Mouse (Mus musculus): ENCODE results near the gene Slc1a4.
A peak's percentile ranks its signal among the peaks of the same experiment; 100 is the strongest.

Gene Slc1a4

DNA sequence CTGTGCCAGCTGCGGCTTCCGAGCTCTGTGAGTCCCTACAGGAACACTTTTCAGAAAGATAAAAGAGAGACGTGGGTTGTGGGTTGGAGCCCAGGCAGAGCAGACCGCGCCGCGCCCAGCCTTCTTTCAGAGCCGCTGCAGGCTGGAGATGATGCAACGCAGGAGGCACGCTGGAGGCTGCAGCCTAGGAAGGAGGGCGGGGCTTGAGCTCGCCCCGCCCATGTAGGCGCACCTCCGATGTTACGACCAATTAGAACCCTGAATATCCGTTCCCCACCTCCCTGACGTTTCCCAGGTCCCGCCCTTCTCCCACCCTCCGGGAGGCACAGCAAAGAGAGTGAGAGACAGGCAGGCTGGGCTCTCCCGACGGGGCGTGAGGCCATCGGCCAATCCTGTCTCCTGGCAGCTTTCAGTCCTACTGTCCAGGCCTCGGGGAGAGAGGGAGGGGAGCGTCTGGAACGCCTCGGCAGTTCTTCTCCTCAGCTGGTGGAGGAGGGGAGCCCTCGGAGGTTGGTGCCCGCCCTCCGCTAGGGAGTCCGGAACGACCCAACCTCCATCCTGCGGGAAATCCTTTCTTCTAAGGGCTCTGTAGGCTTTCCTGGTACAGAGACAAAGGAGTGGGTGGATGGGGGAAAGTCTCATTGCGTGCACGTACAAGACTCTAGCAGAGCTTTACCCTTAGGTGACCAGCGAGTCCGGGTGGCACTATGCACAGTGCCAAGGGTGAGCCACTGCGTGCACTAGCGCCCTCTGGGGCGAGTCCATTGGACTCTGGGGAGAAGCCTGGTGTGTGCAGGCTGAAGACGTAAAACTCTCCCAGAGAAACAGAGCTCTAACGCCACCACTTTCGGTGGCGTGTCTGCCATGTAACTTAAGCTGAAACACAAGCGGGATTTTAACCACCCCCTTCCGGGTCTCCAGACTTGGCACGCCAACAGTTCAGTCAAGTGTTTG, at the start of gene Slc1a4:
Slc1a4 (minus strand) TSS at position 153 of the 954 bp plus-strand sequence.
- DNase-seq (ENCODE audit: low spot score): peak; percentile 80

DNA sequence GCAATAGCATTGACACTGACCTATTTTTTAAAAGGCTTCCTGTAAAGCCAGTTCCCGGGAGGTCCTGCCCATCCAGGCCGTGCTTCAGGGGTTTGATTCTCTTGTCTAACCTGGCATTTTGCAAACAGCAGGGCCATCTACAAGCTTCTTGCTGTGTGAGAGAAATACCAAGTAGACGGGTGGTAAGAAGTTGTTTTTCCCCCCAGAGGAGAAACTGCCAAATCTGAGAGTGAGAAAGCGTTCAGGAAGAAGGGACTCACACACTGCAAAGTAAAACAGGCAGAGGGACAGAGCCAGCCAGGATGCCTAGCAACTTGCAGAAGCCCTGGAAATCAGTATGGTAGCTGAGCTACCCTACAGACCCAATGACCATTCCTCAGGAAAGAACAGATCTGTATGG, 47.6 kb upstream of the Slc1a4 start:
- DNase-seq (ENCODE audit: low spot score): no peak

DNA sequence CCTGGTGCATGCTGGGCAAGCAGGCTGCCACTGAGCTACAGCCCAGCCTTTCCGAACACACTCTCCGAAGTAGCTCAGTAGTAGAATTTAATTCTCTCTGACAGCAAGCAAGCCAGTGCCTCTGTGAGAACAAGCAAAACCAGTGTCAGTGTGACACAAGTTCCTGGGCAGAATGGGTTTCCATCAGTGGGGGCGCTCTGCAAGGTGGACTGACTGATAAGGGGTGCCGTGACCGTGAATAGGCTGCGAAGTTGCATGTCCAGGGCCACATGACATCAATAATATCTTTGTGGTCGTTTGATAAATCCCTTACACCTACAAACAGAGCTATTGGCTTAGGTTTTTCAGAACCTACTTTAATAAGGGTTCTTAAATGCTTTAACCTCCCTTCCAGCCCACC, 44.1 kb upstream of the Slc1a4 start:
- no peak for DNase-seq (ENCODE audit: low spot score)

DNA sequence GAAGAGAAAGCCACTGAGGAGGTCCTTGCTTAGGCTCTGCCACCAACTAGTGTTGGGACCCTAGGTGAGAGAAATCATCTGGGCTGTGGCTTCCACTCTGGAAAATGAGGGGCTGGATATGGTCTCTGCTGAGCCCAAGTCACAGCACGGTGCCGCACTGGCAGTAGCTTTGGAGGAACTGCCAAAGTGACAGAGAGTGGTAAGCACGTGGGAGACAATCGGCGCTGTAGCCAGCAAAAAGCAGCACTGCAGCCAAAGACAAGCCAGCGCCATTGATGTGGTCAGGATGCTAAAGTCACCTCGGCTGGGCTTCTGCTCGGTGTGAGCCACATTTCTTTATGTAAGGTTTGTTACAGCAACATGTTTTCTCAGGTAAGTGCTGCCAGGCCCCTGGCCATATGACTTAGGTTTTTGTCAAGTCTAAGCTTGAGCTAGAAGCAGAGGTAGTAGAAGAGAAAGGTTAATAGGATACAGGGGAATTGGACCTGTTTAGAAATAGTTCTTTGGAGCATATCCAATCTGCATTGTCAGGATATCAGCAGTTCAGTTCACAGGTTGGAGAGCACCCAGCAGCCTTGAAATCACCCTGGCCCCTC, 40.2 kb upstream of the Slc1a4 start:
- no peak for DNase-seq (ENCODE audit: low spot score)

DNA sequence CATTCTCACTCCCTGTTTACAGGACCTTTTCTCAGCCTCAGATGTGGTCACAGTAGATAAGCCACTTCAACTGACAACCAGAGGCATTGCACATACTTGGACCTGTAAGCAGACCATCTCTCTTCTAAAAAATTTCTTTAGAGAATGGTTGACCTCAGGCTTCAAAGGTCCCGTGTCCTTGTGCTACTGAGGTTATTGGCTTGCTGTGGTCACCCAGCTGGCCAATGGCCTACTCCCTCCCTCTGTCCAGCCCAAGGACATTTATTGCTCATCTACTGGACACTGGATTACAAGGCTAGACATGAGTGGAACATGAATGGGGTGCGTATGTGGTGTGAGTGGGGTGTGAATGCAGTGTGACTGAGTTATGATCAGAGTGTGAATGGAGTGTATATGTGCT, 38.0 kb upstream of the Slc1a4 start:
- DNase-seq (ENCODE audit: low spot score): no peak

DNA sequence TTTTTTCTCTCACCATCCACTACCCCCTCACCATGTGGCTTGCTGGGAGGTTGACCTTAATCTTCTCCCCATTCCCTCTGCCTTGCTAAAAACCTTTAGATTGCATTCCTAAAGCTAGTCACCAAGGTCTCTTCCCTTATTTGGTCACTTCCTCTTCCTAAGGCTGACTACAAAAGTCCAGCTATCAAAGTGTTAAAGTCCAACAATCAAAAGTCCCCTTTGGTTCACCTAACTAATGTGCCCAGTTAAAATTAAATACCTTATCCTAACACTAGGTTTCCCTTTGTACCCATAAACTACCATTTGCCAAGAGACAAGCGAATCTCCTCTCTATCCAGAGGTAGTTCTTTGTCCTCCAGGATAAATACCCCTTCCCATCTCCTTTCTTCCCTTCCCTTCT, 33.9 kb upstream of the Slc1a4 start:
- no peak for DNase-seq (ENCODE audit: low spot score)

DNA sequence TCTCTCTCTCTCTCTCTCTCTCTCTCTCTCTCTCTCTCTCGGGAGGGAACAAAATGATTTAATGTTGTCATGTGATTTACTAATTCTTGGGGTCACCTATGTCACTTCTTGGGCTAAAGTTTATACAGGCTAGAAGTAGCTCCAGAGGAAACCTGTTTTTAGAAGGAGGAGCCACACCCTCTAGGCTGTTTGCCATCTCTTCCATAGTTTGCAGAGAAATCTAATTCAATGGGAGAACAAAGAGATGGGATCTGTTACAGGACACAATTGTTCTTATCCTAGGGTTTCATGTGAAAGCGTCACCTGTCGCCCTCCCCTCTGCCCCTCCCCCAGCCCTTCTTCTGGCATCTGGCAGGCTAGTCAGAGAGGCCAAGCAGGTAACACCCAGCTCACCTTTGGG, 28.8 kb upstream of the Slc1a4 start:
- DNase-seq (ENCODE audit: low spot score): no peak

DNA sequence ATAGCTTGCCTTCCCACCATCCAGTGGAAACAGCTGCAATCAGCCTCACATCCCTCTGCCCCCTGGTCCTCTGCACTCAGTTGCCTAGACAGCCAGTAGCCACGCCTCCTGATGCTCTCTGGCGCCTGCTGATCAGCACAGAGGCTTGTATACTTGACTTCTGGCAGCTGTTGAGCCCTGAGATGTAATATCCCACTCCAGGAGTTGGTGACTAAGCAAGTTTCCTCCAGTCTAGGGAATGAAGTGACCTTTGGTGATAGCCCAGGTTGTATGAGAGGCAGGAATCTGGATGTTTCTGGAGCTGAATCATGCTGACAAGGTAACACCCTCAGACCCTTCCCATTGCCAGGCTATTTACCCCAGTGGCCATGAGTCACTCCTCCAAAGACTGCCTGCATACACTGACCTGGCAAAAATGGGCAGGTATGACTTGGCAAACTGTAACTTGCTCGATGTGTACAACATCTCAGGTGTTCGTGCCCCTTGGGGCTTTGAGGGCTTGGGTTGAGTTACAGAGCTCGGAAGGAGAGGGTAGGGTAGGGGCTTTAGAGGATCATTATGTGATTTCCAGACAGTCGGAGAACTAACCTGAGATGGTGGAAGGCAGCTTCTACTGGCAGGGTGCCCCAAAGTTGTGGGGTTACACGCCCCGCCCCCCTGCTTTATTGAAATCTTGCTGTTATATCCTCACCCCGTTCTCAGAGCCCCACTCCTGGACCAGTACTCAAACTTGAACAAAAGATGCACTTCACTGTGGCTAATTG, 25.4 kb upstream of the Slc1a4 start:
- no peak for DNase-seq (ENCODE audit: low spot score)

DNA sequence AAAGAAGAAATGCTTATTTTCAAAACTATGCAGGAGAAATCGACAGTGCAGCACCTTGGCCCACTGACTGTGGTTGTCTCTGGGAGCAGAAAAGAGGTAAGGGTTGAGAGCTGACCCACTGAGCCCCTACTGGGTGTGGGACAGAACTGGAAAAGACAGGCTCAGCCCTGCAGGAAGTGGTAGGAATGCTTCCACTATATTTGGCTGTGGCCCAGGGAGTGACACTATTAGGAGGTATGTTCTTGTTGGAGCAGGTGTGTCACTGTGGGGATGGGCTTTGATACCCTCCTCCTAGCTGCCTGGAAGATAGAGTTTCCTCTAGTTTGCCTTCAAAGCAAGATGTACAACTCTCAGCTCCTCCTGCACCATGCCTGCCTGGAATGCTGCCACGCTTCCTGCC, 16.0 kb upstream of the Slc1a4 start:
- DNase-seq (ENCODE audit: low spot score): no peak

DNA sequence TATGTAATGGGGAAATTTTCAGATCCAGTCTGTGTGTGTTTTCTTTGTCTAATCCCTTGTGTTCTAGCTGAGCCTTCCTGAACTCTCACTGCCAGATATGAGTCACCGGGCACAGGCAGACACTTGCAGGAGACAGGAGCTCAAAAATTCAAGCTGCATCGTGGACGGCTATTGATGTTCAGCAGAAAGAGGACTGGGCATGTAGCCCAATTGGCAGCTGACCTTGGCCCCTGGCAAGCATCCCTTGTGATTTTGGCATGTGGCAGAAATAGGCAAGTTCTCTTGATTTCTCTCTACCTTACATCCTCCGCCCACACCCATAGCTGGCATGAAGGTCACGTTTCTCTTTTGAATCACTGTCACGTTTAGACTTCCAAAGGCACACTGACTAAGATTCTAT, 15.0 kb upstream of the Slc1a4 start:
- DNase-seq (ENCODE audit: low spot score): peak; percentile 59

DNA sequence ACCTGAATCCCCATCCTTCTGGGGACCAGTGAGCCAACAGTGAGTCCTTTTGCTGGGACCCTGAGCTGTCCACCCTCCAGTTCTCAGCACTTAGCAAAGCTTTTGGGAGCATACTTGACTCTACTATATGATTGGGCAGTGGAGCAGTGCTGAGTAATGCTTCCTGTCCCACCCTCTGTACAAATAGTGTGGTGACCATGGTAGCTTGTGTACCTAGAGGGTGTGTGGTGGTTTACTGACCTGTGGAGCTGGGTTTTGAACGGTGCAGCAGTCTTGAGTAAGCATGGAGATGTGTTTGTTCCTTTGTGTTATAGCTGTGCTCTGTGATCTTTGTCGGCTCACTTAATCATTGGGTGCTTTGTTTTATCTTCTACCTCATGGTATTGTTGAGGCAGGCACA, 13.9 kb upstream of the Slc1a4 start:
- DNase-seq (ENCODE audit: low spot score): no peak

DNA sequence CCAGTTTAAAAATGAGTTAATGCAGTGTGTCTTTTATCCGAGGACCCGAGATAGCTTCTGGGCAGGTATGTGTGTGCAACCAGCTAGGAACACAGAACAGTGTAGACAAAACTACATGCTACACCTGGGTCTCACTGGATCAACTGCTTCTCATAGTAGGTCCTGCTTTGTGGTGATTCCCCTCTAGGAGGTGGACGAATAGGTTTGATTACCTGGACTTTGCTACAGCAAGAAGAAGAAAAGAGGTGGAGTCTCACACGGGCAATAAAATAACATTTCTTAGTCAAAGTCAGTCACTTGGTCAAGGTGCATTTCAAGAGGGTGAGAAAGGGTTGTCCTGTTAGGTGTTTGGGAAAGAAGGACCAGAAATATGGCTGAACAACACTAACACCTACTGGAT, 11.4 kb upstream of the Slc1a4 start:
- DNase-seq (ENCODE audit: low spot score): no peak

DNA sequence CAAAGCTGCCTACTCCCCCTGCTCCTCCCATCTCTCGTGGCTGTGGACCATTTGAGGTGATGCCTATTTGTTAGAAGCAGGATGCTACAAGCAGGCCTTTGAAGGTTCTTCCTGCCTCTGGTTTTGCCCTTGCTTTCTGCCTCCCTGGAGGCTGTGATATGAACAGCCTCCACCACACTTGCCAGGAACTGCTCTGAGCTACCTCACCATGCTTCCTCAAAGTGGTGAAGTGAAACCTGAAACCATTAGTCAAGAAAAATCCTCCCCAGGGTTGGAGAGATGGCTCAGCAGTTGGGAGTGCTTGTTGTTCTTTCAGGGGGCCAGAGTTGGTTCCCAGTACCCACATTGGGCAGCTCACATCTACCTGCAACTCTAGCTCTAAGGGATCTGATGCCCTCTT, 9.1 kb upstream of the Slc1a4 start:
- no peak for DNase-seq (ENCODE audit: low spot score)

DNA sequence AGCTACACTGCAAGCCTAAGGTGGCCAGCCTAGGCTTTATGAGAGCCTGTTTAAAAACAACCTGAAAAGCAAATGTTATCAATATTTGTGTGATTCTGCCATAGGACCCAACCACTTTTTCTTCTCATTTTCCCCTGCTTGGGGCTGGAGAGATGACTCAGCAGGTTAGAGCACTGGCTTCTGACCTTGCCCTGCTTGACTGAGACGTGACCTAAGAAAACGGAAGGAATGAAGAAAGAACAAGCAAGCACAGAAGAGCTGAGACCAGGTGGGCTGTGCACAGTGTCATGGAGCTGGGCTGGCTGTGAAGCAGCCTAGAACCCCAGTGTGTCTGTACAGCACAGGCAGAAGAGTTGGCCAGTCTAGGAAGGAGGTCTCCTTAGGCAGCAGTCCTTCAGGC, 6.2 kb upstream of the Slc1a4 start:
- DNase-seq (ENCODE audit: low spot score): no peak

DNA sequence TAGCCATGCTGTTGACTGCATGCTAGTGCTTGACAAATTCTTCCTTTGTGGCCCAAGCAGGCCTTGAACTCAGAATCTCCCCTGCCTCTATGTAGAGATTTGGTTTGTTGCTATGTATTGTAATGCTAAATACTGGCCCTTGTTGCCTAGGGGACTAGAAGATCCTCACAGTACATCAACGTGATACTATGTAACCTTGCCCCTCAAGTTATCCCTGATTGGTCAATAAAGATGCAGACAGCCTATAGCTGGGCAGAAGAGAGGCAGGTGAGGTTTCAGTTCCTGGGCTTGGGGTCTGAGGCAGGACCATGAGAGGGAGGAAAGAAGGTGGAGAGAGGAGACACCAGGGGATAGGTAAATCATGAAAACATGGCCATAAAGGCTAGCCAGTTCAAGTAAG, 1.8 kb upstream of the Slc1a4 start:
- no peak for DNase-seq (ENCODE audit: low spot score)

DNA sequence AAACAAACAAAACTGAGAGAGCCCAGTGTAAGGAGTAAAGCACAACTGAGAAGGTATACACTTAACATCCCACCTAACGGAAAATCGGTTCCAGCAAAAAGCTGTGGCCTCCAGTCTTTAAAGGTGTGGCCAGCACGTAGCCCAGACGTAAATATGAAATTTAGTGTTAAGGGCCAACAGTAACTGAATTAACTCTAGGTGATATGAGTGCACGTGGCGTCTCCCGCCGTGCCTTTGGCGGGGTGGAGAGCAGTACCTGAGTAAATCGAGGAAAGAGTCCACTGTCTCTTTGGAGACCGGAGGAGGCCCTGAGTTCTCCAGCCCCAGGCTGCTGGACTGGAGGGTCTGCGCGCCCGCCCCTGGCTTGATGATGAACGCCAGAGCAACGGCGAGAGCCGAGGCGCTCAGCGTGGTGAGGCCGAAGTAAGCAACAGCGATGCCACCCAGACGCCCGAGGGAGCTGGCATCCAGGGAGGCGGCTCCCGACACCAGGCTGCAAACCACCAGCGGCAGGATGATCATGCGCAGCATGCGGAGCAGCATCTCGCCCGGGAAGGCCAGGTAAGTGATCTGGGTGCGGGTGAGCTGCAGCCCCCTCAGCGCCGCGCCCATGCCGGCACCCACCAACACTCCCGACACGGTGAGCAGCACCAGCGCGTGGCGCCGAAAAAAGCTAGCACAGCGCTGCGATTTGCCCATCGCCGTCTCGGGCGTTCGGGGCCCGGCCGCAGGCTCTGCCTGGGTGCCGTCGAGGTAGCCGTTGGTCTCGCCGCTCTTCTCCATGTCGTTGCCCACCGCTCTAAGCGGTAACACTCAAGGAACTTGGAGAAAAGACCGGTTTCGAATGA, 599 bp downstream of the Slc1a4 start:
- peak; percentile 11 for DNase-seq (ENCODE audit: low spot score)

DNA sequence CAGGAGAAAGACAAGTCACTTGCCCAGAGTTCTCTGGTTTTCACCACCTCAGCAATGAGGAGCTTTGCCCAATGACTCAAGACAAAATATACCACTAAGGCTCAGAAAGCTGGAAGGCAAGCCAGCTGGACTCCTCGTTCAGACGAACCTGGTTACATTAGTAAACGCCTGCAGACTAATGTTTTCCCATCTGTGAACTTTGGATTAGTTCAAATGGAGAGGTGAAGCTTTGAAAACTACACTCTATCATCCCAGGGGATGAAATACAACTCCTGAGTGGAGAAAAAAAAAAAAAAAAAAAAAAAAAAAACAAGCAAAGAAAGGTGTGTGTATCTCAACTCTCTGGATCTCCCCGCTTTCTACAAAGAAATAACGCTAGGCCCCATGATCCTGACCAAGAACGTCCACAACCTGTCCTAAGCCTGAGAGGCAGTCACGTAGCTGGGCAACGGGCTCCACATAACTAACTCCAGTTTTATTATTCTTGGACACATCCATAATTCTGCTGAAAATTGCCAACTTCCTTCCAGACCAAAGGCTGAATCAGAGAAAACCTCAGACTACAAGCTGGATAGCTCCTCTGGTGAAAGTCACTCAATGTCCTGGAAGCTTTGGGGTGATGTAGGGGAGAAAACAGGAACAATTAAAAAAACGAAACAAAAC, 1.4 kb downstream of the Slc1a4 start:
- no peak for DNase-seq (ENCODE audit: low spot score)

DNA sequence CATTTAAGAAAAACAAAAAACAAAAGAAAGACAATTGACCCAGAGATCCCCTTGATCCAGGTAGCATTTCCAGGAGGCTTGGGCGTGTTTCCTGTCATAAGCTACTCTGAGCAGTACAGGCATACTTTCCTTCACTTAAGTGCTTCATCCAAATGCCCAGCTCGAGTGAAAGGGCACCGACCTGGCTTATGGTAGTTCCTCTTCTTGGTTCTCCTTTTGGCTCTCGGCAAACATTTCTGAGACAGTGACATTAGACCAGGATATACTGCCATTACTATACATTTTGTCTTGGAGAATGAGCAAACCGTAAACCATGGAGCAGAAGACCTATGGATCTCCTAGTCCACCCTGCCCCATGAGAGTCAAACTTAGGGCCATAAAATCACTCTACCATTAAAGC, 2.8 kb downstream of the Slc1a4 start:
- DNase-seq (ENCODE audit: low spot score): no peak

DNA sequence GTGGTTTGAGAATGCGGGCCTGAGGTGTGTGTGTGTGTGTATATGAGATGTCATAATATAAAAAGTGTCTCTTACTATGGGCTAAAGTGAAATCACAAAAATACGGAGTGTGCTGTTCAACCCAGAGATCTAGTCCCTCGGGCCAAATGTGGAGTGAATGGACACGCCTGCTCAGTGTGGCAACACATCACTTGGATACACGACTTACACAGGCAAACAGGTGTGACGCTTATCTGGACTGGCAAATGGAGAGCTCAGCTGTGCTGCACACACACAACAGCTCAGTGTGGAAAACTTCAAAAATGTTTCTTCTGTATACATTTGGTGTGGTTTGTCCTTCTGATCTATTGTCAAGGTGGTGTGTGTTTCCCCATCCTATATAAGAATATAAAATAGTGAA, 3.7 kb downstream of the Slc1a4 start:
- DNase-seq (ENCODE audit: low spot score): no peak

DNA sequence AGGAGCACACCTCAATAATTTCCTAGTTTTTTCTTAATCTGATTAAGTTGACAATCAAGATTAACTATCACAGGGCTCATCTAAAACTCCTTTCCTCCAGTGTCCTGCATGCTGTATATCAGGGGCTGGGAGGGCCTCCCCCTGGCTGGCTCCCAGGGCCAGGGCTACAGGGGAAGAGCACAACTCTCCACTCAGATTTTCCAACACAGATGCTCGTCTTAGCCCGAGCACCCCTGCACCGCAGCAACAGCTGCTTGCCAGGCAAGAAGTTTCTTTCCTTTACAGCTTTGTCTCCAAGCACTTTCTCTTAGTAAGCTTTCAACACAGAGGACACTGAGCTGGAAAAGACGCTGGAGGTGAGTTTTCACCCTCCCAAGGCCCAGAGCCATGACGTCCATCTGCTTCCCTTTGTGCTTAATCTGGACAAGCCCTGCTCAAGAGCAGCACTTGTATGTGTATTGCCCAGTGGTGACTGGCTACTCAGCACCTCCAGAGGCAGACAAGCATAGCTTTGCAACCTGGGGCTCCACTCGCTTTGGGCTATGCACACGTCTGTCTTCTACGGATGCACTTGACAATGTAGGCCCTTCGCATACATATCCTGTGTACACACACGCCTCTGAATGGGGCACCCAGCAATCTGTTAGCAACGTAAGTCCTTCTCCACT, 6.1 kb downstream of the Slc1a4 start:
- DNase-seq (ENCODE audit: low spot score): no peak
